Mouse (Mus musculus) MEL (cell line): Measurements from ENCODE around the gene Olfr825. TPM values are rescaled to one million over a fixed set of nuclear protein-coding genes. Genes with fewer than 3 reads are reported as not detected.
A peak's percentile ranks its signal among the peaks of the same experiment; 100 is the strongest.
"Not testable (repeated sequence)": the region's sequence is repeated elsewhere in the genome, so short reads cannot be mapped to it uniquely, and the experiment has no call there.

Source experiments
- DNase-seq: peaks from one replicate; pipeline ENCODE4 v3.0.0; 2011; ENCODE audit warnings: low read depth, low spot score
- H3K27ac ChIP-seq: 2 replicates; pipeline ENCODE4 v1.5.1; 2012; ENCODE audit warnings: low read depth, mild to moderate bottlenecking, control low read depth, low read length, moderate library complexity; ENCODE audit not compliant: control insufficient read depth
- H3K27me3 ChIP-seq, 2 experiments: fragments of 150-350 bp in 1 of 2; sonication (generic) in 1 of 2; 2 replicates each; pipeline ENCODE4 v1.6.1; 2012; ENCODE audit warnings: low read length in 2 of 2, mild to moderate bottlenecking in 2 of 2, improper control_type of control experiment in 1 of 2, moderate library complexity in 1 of 2; ENCODE audit not compliant: insufficient read depth in 2 of 2, control insufficient read depth in 1 of 2
- H3K36me3 ChIP-seq, 2 experiments: 2 replicates each; pipeline ENCODE4 v1.6.1; 2012 to 2014; ENCODE audit warnings: low read length in 2 of 2, improper control_type of control experiment in 1 of 2, inconsistent platforms in 1 of 2, mild to moderate bottlenecking in 1 of 2; ENCODE audit not compliant: insufficient read depth in 2 of 2, control insufficient read depth in 1 of 2
- H3K4me1 ChIP-seq, 2 experiments: fragments of 150-350 bp in 1 of 2; sonication (generic) in 1 of 2; 2 replicates each; pipeline ENCODE4 v1.6.1; 2012; ENCODE audit warnings: low read length in 2 of 2, improper control_type of control experiment in 1 of 2, mild to moderate bottlenecking in 1 of 2; ENCODE audit not compliant: insufficient read depth in 2 of 2, control insufficient read depth in 1 of 2
- H3K4me3 ChIP-seq, 2 experiments: fragments of 150-350 bp in 1 of 2; sonication (generic) in 1 of 2; 2 replicates each; pipeline ENCODE4 v1.5.1; 2012; ENCODE audit warnings: low read depth in 2 of 2, low read length in 2 of 2, mild to moderate bottlenecking in 2 of 2, moderate library complexity in 2 of 2, control low read depth in 1 of 2, improper control_type of control experiment in 1 of 2; ENCODE audit not compliant: control insufficient read depth in 1 of 2, insufficient read depth in 1 of 2
- H3K79me2 ChIP-seq: 2 replicates; pipeline ENCODE4 v1.6.1; 2012; ENCODE audit warnings: mild to moderate bottlenecking, low read length, moderate library complexity; ENCODE audit not compliant: control insufficient read depth, poor library complexity, insufficient read depth
- H3K9ac ChIP-seq: 2 replicates; pipeline ENCODE4 v1.6.1; 2012; ENCODE audit warnings: low read depth, mild to moderate bottlenecking, control low read depth, low read length, moderate library complexity; ENCODE audit not compliant: control insufficient read depth, poor library complexity, severe bottlenecking
- H3K9me3 ChIP-seq: fragments of 150-350 bp; sonication (generic); replicated peaks from 2 replicates; pipeline ENCODE4 v1.6.1; 2012; ENCODE audit warnings: mild to moderate bottlenecking, low read length, improper control_type of control experiment, moderate library complexity; ENCODE audit not compliant: insufficient read depth
- CHD1 ChIP-seq: IDR thresholded peaks from 2 replicates; pipeline ENCODE4 v1.6.1; 2012; ENCODE audit warnings: low read depth, mild to moderate bottlenecking, inconsistent platforms, low read length, improper control_type of control experiment
- E2F4 ChIP-seq: IDR thresholded peaks from 2 replicates; pipeline ENCODE4 v1.6.1; 2011; ENCODE audit warnings: low read depth, low read length, improper control_type of control experiment, borderline replicate concordance
- ELF1 ChIP-seq: IDR thresholded peaks from 2 replicates; pipeline ENCODE4 v1.6.1; 2014; ENCODE audit warnings: low read depth, mild to moderate bottlenecking, inconsistent platforms, low read length, improper control_type of control experiment, moderate library complexity
- EP300 ChIP-seq, 2 experiments: IDR thresholded peaks; 2 replicates each; pipeline ENCODE4 v1.6.1; 2011; ENCODE audit warnings: improper control_type of control experiment in 2 of 2, low read length in 2 of 2, low read depth in 1 of 2, mild to moderate bottlenecking in 1 of 2
- ETS1 ChIP-seq: IDR thresholded peaks from 2 replicates; pipeline ENCODE4 v1.6.1; 2012; ENCODE audit warnings: low read depth, mild to moderate bottlenecking, inconsistent platforms, low read length, improper control_type of control experiment, moderate library complexity
- GATA1 ChIP-seq: IDR thresholded peaks from 2 replicates; pipeline ENCODE4 v1.6.1; 2011; ENCODE audit warnings: low read depth, low read length, improper control_type of control experiment
- MEF2A ChIP-seq: IDR thresholded peaks from 2 replicates; pipeline ENCODE4 v1.6.1; 2014; ENCODE audit warnings: low read depth, mild to moderate bottlenecking, inconsistent platforms, low read length, improper control_type of control experiment; ENCODE audit not compliant: poor library complexity, insufficient replicate concordance, severe bottlenecking; ENCODE audit errors: extremely low read depth
- MYB ChIP-seq: IDR thresholded peaks from 2 replicates; pipeline ENCODE4 v1.6.1; 2011; ENCODE audit warnings: mild to moderate bottlenecking, low read depth, low read length, improper control_type of control experiment
- NRF1 ChIP-seq: IDR thresholded peaks from 2 replicates; pipeline ENCODE4 v1.6.1; 2014; ENCODE audit warnings: low read depth, mild to moderate bottlenecking, inconsistent platforms, low read length, improper control_type of control experiment, moderate library complexity; ENCODE audit not compliant: poor library complexity, insufficient read depth, severe bottlenecking
- POLR2A ChIP-seq, 2 experiments: IDR thresholded peaks; 2 replicates each; pipeline ENCODE4 v1.6.1; 2011 to 2012; ENCODE audit warnings: low read length in 2 of 2, mild to moderate bottlenecking in 2 of 2, control low read depth in 1 of 2, improper control_type of control experiment in 1 of 2, low read depth in 1 of 2, moderate library complexity in 1 of 2; ENCODE audit not compliant: control insufficient read depth in 1 of 2, insufficient read depth in 1 of 2, poor library complexity in 1 of 2
- POLR2AphosphoS2 ChIP-seq: IDR thresholded peaks from 2 replicates; pipeline ENCODE4 v1.6.1; 2011; ENCODE audit warnings: low read length, improper control_type of control experiment
- POLR2AphosphoS5 ChIP-seq: IDR thresholded peaks from 2 replicates; pipeline ENCODE4 v1.6.1; 2012; ENCODE audit warnings: low read depth, borderline replicate concordance, mild to moderate bottlenecking, inconsistent platforms, low read length, moderate library complexity, mixed read lengths
- RAD21 ChIP-seq: IDR thresholded peaks from 2 replicates; pipeline ENCODE4 v1.6.1; 2011; ENCODE audit warnings: mild to moderate bottlenecking, low read depth, low read length, improper control_type of control experiment
- RCOR1 ChIP-seq: IDR thresholded peaks from 2 replicates; pipeline ENCODE4 v1.6.1; 2012; ENCODE audit warnings: low read depth, mild to moderate bottlenecking, inconsistent platforms, low read length, improper control_type of control experiment
- SIN3A ChIP-seq: IDR thresholded peaks from 2 replicates; pipeline ENCODE4 v1.6.1; 2012; ENCODE audit warnings: low read length, improper control_type of control experiment, inconsistent platforms
- TAL1 ChIP-seq: IDR thresholded peaks from 2 replicates; pipeline ENCODE4 v1.6.1; 2012; ENCODE audit warnings: mild to moderate bottlenecking, inconsistent platforms, low read length, moderate library complexity, mixed read lengths
- TBP ChIP-seq: IDR thresholded peaks from 2 replicates; pipeline ENCODE4 v1.8.0; 2011; ENCODE audit warnings: low read depth, low read length, improper control_type of control experiment
- TCF12 ChIP-seq: IDR thresholded peaks from 2 replicates; pipeline ENCODE4 v1.6.1; 2014; ENCODE audit warnings: low read depth, mild to moderate bottlenecking, inconsistent platforms, low read length, improper control_type of control experiment, moderate library complexity
- UBTF ChIP-seq: IDR thresholded peaks from 2 replicates; pipeline ENCODE4 v1.6.1; 2012; ENCODE audit warnings: low read depth, mild to moderate bottlenecking, inconsistent platforms, low read length, improper control_type of control experiment, moderate library complexity, borderline replicate concordance; ENCODE audit not compliant: insufficient read depth
- USF1 ChIP-seq: IDR thresholded peaks from 2 replicates; pipeline ENCODE4 v1.6.1; 2014; ENCODE audit warnings: low read depth, mild to moderate bottlenecking, inconsistent platforms, low read length, improper control_type of control experiment, moderate library complexity
- ZMIZ1 ChIP-seq: IDR thresholded peaks from 2 replicates; pipeline ENCODE4 v1.6.1; 2012; ENCODE audit warnings: low read depth, mild to moderate bottlenecking, inconsistent platforms, low read length, improper control_type of control experiment, moderate library complexity
- polyA plus RNA-seq, 2 experiments: library from polyadenylated mRNA; stranded (reverse) in 1 of 2; unstranded in 1 of 2; fragments of >175 nt in 1 of 2; fragments of >200 nt in 1 of 2; gene quantifications; 2 replicates each; pipeline versions ENCODE4 v1.2.1 to v1.2.4; 2012; ENCODE audit warnings: low replicate concordance in 2 of 2, low read depth in 1 of 2; ENCODE audit not compliant: insufficient read length in 2 of 2, insufficient read depth in 1 of 2, missing spikeins in 1 of 2
- total RNA-seq: library from RNA; depleted of rRNA; stranded (reverse); fragments of 300-350 nt; gene quantifications from 2 replicates; pipeline ENCODE4 v1.2.3, GENCODE M21; 2012

The Olfr825 gene
- total and polyA plus RNA-seq, 3 experiments: not detected

DNA sequence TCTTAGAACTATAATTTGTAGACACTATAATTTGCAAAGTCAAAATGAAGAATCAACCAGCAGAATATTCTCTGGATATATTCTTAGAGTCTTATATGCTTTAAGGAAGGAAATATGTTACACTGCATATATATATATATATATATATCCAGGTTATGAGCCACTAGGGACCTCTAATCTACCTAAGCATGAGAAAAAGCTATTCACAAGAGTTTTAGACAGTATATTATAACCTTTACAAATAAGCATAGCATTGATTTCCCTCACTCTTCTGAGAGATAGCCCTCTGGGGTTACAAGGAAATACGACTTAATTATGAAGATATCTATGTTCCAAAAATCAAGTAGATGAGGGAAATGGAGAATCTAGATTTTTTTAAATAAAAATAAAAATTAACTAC, 17.5 kb upstream of the Olfr825 start, which contains the start of gene Olfr826:
TSS of gene Olfr826 (minus strand) at position 101 of the 400 bp plus-strand sequence.
- Histone ChIP-seq H3K36me3 (no peaks in the 10 kb centered on the region), H3K4me3 (no peak within 1 kb of the TSS), H3K79me2 (no peaks in the 10 kb centered on the region), H3K27ac (no peak within 1 kb of the TSS), H3K27me3 (no peaks in the 10 kb centered on the region), H3K9ac (no peak within 1 kb of the TSS), H3K4me1 (no peaks in the 10 kb centered on the region; a peak in 1 of 4 replicates), H3K9me3 (no peaks in the 10 kb centered on the region)
- TF ChIP-seq EP300 (IDR thresholded peaks at IDR 0.05; ENCODE audit: low read depth in 1 of 2, low read length in 2 of 2): no peak
- no peak for DNase-seq

DNA sequence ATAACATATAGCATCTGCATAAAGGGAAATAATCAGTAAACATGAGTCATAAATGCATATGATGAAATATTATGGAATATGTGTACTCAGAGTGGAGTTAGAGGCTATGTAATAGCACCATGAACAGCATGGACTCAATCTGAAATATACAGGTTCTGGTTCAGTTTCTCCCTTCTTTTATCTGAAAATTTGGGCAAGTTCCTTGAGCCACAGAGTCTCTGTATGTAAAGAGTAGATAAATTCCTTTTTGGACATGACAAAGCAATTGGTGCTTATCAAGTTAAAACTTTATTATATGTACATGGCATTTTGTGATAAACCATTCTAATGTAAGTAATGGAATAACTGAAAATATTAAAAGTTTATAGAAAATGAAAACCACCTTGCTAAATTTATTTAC, 1.4 kb downstream of the Olfr825 start:
- peak; percentile 56 for DNase-seq
- Histone ChIP-seq H3K27me3 (no peaks in the 10 kb centered on the region), H3K4me3 (no peak overlapping the region), H3K9ac (no peak overlapping the region), H3K36me3 (peaks cover 0 to 5% of the 10 kb centered on the region in 2 experiments; a peak in 2 of 4 replicates), H3K9me3 (no peaks in the 10 kb centered on the region), H3K27ac (no peak overlapping the region), H3K4me1 (peaks cover 0 to 18% of the 10 kb centered on the region in 2 experiments; a peak in 2 of 4 replicates), H3K79me2 (no peaks in the 10 kb centered on the region)
- TF ChIP-seq TAL1: 0 out of 2 replicates have a peak, but pooled peaks have one; percentile 9
- peak; percentile 91 to 94 for TF ChIP-seq EP300 (IDR thresholded peaks at IDR 0.05; ENCODE audit: low read depth in 1 of 2, low read length in 2 of 2)
- TF ChIP-seq MYB: peak; percentile 32; the same call in 1 of the 2 replicates
- peak; percentile 60 for TF ChIP-seq ETS1
- peak; percentile 63 for TF ChIP-seq RCOR1
- TF ChIP-seq SIN3A: peak; percentile 16; the same call in 1 of the 2 replicates
- TF ChIP-seq NRF1: no peak
- peak; percentile 91 for TF ChIP-seq TCF12
- TF ChIP-seq POLR2AphosphoS2: no peak
- peak; percentile 84 for TF ChIP-seq GATA1

DNA sequence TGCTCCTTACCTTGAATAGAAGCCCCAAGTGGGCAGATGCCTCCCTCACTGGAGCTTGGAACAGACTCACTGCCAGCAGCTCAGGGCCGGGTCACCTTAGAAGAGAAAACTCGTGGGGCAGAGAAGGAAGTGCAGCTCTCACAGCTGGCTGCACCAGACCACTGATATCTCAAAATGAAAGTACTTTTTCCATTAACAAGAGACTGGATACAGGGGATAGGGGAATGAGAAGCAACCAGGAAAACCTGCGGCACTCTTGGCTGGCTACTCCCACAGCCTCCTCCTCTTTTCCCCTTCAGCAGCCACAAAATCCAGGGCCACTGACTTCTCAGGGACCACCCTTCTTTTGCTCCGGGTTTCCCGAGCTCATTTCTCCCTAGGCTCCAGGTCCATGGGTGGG, 22.4 kb downstream of the Olfr825 start:
- H3K36me3 ChIP-seq: no peaks in the 10 kb centered on the region
- DNase-seq: no peak
- no peaks in the 10 kb centered on the region for H3K27me3 ChIP-seq
- H3K4me1 ChIP-seq: peaks cover 0 to 2% of the 10 kb centered on the region in 2 experiments; a peak in 1 of 4 replicates
- H3K9ac ChIP-seq: peak overlapping the region; percentile 5; the same call in 1 of the 2 replicates
- no peaks in the 10 kb centered on the region for H3K79me2 ChIP-seq
- no peaks in the 10 kb centered on the region for H3K9me3 ChIP-seq
- no peak for TF ChIP-seq CHD1
- no peak for TF ChIP-seq POLR2A (IDR thresholded peaks at IDR 0.05; ENCODE audit: control insufficient read depth in 1 of 2, insufficient read depth in 1 of 2, low read depth in 1 of 2, low read length in 2 of 2, poor library complexity in 1 of 2)
- no peak for TF ChIP-seq MEF2A
- TF ChIP-seq UBTF: no peak
- TF ChIP-seq MYB: no peak
- TF ChIP-seq RAD21: no peak
- TF ChIP-seq ZMIZ1: no peak
- TF ChIP-seq TBP: no peak
- no peak for TF ChIP-seq GATA1
- no peak for TF ChIP-seq E2F4
- no peak for TF ChIP-seq ELF1
- no peak for TF ChIP-seq POLR2AphosphoS5
- TF ChIP-seq EP300 (IDR thresholded peaks at IDR 0.05; ENCODE audit: low read depth in 1 of 2, low read length in 2 of 2): no peak
- TF ChIP-seq USF1: no peak
- H3K27ac ChIP-seq: no peak overlapping the region
- peak overlapping the region; percentile 48 to 62 for H3K4me3 ChIP-seq

DNA sequence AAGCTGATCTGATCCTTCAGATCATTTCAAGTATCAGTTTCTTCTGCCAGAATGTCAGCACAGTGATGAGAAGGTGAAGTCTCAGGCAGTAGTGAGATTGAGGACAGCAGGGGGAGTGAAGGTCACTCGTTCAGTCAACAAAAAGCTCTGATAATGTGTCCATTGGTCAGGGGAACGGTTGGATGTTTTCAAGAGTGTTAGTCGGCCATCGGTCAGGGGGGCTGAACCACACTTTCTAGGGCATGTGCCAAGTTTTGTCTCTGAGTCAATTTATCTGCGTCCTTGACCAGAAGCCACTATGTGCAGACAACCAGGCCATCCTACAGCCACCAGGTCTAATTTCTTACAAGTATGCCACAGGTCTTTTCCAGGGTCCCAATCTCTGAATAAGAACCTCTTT, 24.1 kb downstream of the Olfr825 start:
- not testable (repeated sequence) for DNase-seq

More for the DNA sequence above, 24.1 kb downstream of the Olfr825 start:
- not testable (repeated sequence) for H3K4me1 ChIP-seq, H3K79me2 ChIP-seq, H3K27ac ChIP-seq, H3K27me3 ChIP-seq, H3K9ac ChIP-seq, H3K36me3 ChIP-seq, H3K9me3 ChIP-seq, H3K4me3 ChIP-seq
